Mouse (Mus musculus) thymus, adult 2 months (tissue): Measurements from ENCODE around the gene Atp13a3.

Experiments used
- CTCF ChIP-seq: fragments of 200-500 bp; IDR thresholded peaks from 2 replicates; pipeline ENCODE4 v1.5.1; 2012; ENCODE audit warnings: mild to moderate bottlenecking, control low read depth, low read length, moderate library complexity, borderline replicate concordance; ENCODE audit not compliant: control insufficient read depth, poor library complexity, insufficient read depth; ENCODE audit errors: extremely low read depth
- POLR2A ChIP-seq: fragments of 200-500 bp; IDR thresholded peaks from 2 replicates; pipeline ENCODE4 v1.6.1; 2012; ENCODE audit warnings: mild to moderate bottlenecking, low read length, control low read depth, moderate library complexity; ENCODE audit not compliant: control insufficient read depth, poor library complexity, insufficient read depth; ENCODE audit errors: extremely low read depth

GRCm38 (mm10) chr16:30390650-30391340 is 15.0 kb downstream of the Atp13a3 start:
- TF ChIP-seq POLR2A (no peak), CTCF (no peak)
